Mouse (Mus musculus): Measurements from ENCODE around the gene Arl4a. TPM values are rescaled to one million over a fixed set of nuclear protein-coding genes. Genes with fewer than 3 reads are reported as not detected.

The Arl4a gene
- total and polyA plus RNA-seq, 3 experiments = 24.3 to 25.4 (median 24.6) TPM

DNA sequence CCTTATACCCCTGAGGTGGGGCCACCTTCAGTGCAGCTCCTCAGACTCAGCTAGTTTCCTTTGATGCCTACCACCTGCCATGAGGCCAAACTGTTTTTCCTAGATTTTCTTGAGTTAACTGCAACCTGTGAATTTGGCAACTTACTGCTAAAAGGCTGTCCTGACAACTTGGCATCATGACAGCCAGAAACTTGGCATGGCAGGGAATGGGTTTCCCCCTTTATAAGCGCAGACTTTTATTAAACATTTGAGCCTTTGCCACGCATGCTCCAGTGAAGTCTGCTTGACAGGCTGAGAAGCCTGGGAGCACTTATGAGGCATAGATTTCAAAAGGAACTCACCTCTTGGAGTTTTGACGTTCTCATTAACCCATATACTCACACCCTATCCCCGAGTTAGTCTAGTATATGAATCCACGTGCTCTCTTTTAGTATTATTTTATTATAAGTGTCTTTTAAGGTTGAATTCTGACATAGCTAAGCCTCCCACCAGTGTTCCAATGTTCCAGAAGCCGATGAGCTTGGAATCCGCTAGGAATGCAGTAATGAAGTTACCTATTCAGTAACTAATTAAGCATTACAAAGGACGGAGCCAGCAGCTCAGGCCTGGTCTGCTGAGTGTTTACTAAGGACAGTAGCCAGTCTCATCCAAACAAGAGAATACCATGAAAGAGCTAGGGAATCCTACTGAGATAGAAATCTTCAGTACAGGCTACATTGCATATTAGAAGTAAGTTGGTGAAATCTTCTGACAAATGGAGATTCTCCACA is 6.2 kb upstream of the Arl4a start:
- in situ Hi-C loops (cut with MboI; ENCODE audit: low pct_ligation_motif_present, low pct_unique_long_range_greater_than_20kb, low sequenced_read_pairs) = loop anchor here (5.0 kb wide), 1 partner anchor 532 kb away; no protein-coding TSS in a partner anchor
- no peak for TF ChIP-seq ZKSCAN1 (IDR thresholded peaks at IDR 0.05; ENCODE audit: borderline replicate concordance, low read depth, low read length)
- TF ChIP-seq NRF1 (IDR thresholded peaks at IDR 0.05; ENCODE audit: low read depth, low read length) = no peak
- no peak for TF ChIP-seq E2F4 (IDR thresholded peaks at IDR 0.05; ENCODE audit: insufficient replicate concordance, low read depth, low read length)
- no peak for TF ChIP-seq GABPA (IDR thresholded peaks at IDR 0.05; ENCODE audit: insufficient replicate concordance, low read depth, low read length)
- TF ChIP-seq MAZ (IDR thresholded peaks at IDR 0.05; ENCODE audit: low read depth, low read length) = no peak
- no peak for TF ChIP-seq POLR2AphosphoS2 (IDR thresholded peaks at IDR 0.05; ENCODE audit: low read depth, low read length)
- TF ChIP-seq ELF1 (IDR thresholded peaks at IDR 0.05; ENCODE audit: low read depth, low read length) = no peak
- TF ChIP-seq MXI1 (IDR thresholded peaks at IDR 0.05; ENCODE audit: low read depth, low read length) = no peak
- TF ChIP-seq UBTF (IDR thresholded peaks at IDR 0.05; ENCODE audit: low read depth, low read length) = no peak
- no peak for TF ChIP-seq TBP (conservative IDR thresholded peaks at IDR 0.05; ENCODE audit: low read depth, low read length)
- no peak for TF ChIP-seq KAT2A (IDR thresholded peaks at IDR 0.05; ENCODE audit: insufficient replicate concordance, low read length)
- Histone ChIP-seq H3K9me3 (replicated peaks; ENCODE audit: low read length) (no peaks in the 10 kb centered on the region), H3K4me1 (ENCODE audit: control insufficient read depth in 1 of 2, insufficient read depth in 2 of 2) (peaks cover 2 to 31% of the 10 kb centered on the region in 2 experiments; a peak in 2 of 4 replicates), H3K4me3 (replicated peaks in 1 of 3; ENCODE audit: low read depth in 2 of 3, low read length in 2 of 3, poor library complexity in 1 of 3) (no peak overlapping the region), H3K27me3 (replicated peaks) (no peaks in the 10 kb centered on the region), H3K4me2 (ENCODE audit: insufficient read depth, low read depth, poor library complexity, severe bottlenecking) (no peak overlapping the region), H3K36me3 (replicated peaks in 1 of 2; ENCODE audit: control insufficient read depth in 1 of 2, insufficient read depth in 1 of 2, low read length in 1 of 2) (no peaks in the 10 kb centered on the region), H3K9ac (ENCODE audit: insufficient read depth, low read depth) (no peak overlapping the region), H3K79me2 (replicated peaks; ENCODE audit: control insufficient read depth, extremely low read depth, insufficient read depth, poor library complexity, severe bottlenecking) (no peaks in the 10 kb centered on the region), H3K27ac (ENCODE audit: insufficient read depth, low read depth) (no peak overlapping the region)
- dilution Hi-C loops (cut with MboI; ENCODE audit: extremely low pct_ligation_motif_present, extremely low pct_unique_long_range_greater_than_20kb, low sequenced_read_pairs) = no loop called here
- no peak for DNase-seq (ENCODE audit: extremely low read depth)

DNA sequence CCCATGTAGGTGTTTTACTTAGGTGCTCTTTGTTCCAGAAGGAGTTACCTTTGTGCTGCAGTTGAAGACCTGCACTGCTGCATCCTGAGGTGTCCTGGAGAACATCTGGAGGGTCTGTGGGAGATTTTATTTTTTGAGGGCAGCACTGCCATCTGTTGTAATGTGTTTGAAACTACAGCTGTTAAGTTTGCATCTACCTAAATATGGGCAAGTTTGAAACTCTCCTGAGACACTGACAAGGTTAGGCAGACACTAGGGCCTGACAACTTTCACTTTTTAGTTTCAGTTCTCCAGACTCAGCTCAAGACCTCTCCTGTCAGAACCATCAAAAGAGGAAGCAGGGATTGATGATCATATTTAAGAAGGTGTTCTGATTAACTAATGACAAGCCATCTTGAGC is 2.2 kb upstream of the Arl4a start:
- H3K27me3 ChIP-seq (replicated peaks) = no peaks in the 10 kb centered on the region
- H3K27ac ChIP-seq (ENCODE audit: insufficient read depth, low read depth) = no peak overlapping the region
- no peaks in the 10 kb centered on the region for H3K36me3 ChIP-seq (replicated peaks in 1 of 2; ENCODE audit: control insufficient read depth in 1 of 2, insufficient read depth in 1 of 2, low read length in 1 of 2)
- H3K79me2 ChIP-seq (replicated peaks; ENCODE audit: control insufficient read depth, extremely low read depth, insufficient read depth, poor library complexity, severe bottlenecking) = peaks cover 16% of the 10 kb centered on the region
- no peak overlapping the region for H3K4me3 ChIP-seq (replicated peaks in 1 of 3; ENCODE audit: low read depth in 2 of 3, low read length in 2 of 3, poor library complexity in 1 of 3)
- H3K9ac ChIP-seq (ENCODE audit: insufficient read depth, low read depth) = no peak overlapping the region
- dilution Hi-C loops (cut with MboI; ENCODE audit: extremely low pct_ligation_motif_present, extremely low pct_unique_long_range_greater_than_20kb, low sequenced_read_pairs) = no loop called here
- peak; percentile 92 for DNase-seq (ENCODE audit: extremely low read depth)
- no peak overlapping the region for H3K4me2 ChIP-seq (ENCODE audit: insufficient read depth, low read depth, poor library complexity, severe bottlenecking)
- H3K9me3 ChIP-seq (replicated peaks; ENCODE audit: low read length) = no peaks in the 10 kb centered on the region
- H3K4me1 ChIP-seq (ENCODE audit: control insufficient read depth in 1 of 2, insufficient read depth in 2 of 2) = peaks cover 2 to 13% of the 10 kb centered on the region in 2 experiments; a peak in 2 of 4 replicates
- in situ Hi-C loops (cut with MboI; ENCODE audit: low pct_ligation_motif_present, low pct_unique_long_range_greater_than_20kb, low sequenced_read_pairs) = loop anchor here (5.0 kb wide), 1 partner anchor 528 kb away; no protein-coding TSS in a partner anchor
- TF ChIP-seq ZC3H11A (IDR thresholded peaks at IDR 0.05; ENCODE audit: low read depth, low read length) = peak; percentile 77
- TF ChIP-seq PAX5 (IDR thresholded peaks at IDR 0.05; ENCODE audit: low read length) = no peak
- TF ChIP-seq GABPA (IDR thresholded peaks at IDR 0.05; ENCODE audit: insufficient replicate concordance, low read depth, low read length) = no peak
- no peak for TF ChIP-seq MXI1 (IDR thresholded peaks at IDR 0.05; ENCODE audit: low read depth, low read length)
- no peak for TF ChIP-seq POLR2A (IDR thresholded peaks at IDR 0.05; ENCODE audit: low read depth, low read length)
- TF ChIP-seq EP300 (IDR thresholded peaks at IDR 0.05; ENCODE audit: low read length) = peak; percentile 88
- TF ChIP-seq MYC (IDR thresholded peaks at IDR 0.05; ENCODE audit: low read depth, low read length) = no peak
- TF ChIP-seq CHD1 (IDR thresholded peaks at IDR 0.05; ENCODE audit: low read depth, low read length) = no peak
- no peak for TF ChIP-seq USF1 (IDR thresholded peaks at IDR 0.05; ENCODE audit: low read depth, low read length)
- no peak for TF ChIP-seq JUND (conservative IDR thresholded peaks at IDR 0.05; ENCODE audit: low read depth, low read length)
- TF ChIP-seq SIN3A (IDR thresholded peaks at IDR 0.05; ENCODE audit: low read length) = peak; percentile 48; the same call in 1 of the 2 replicates
- no peak for TF ChIP-seq MAX (IDR thresholded peaks at IDR 0.05; ENCODE audit: low read length)
- no peak for TF ChIP-seq ZNF384 (IDR thresholded peaks at IDR 0.05; ENCODE audit: low read depth, low read length)
- no peak for TF ChIP-seq ZKSCAN1 (IDR thresholded peaks at IDR 0.05; ENCODE audit: borderline replicate concordance, low read depth, low read length)
- TF ChIP-seq USF2 (conservative IDR thresholded peaks at IDR 0.05; ENCODE audit: low read depth, low read length) = no peak
- no peak for TF ChIP-seq TBP (conservative IDR thresholded peaks at IDR 0.05; ENCODE audit: low read depth, low read length)
- no peak for TF ChIP-seq MAFK (IDR thresholded peaks at IDR 0.05; ENCODE audit: insufficient replicate concordance, low read length)
- TF ChIP-seq NRF1 (IDR thresholded peaks at IDR 0.05; ENCODE audit: low read depth, low read length) = no peak
- peak; percentile 91 for TF ChIP-seq SMC3 (IDR thresholded peaks at IDR 0.05; ENCODE audit: low read depth, low read length)
- peak; percentile 97 for TF ChIP-seq IRF4 (IDR thresholded peaks at IDR 0.05; ENCODE audit: low read depth, low read length)
- TF ChIP-seq BHLHE40 (IDR thresholded peaks at IDR 0.05; ENCODE audit: low read depth, low read length) = peak; percentile 74
- TF ChIP-seq POLR2AphosphoS2 (IDR thresholded peaks at IDR 0.05; ENCODE audit: low read depth, low read length) = no peak
- no peak for TF ChIP-seq ZMIZ1 (IDR thresholded peaks at IDR 0.05; ENCODE audit: low read depth, low read length)
- TF ChIP-seq CHD2 (IDR thresholded peaks at IDR 0.05; ENCODE audit: low read length) = no peak
- TF ChIP-seq TCF12 (IDR thresholded peaks at IDR 0.05; ENCODE audit: low read depth, low read length) = 0 out of 2 replicates have a peak, but pooled peaks have one; percentile 37
- peak; percentile 76 for TF ChIP-seq ETS1 (conservative IDR thresholded peaks at IDR 0.05; ENCODE audit: low read depth, low read length)

Data from CH12.LX (cell line).